Mouse (Mus musculus) gastrocnemius, postnatal 4 days (tissue): ENCODE measurements around the gene Haghl. TPM values are rescaled to one million over a fixed set of nuclear protein-coding genes. Genes with fewer than 3 reads are reported as not detected.

Experiments
- DNase-seq, 2 experiments: peaks; one replicate each; pipeline ENCODE4 v3.0.0; 2021 to 2022; ENCODE audit warnings: low spot score in 2 of 2, mixed read lengths in 2 of 2
- total RNA-seq, 2 experiments: library from RNA; stranded (reverse); gene quantifications; 2 replicates each; pipeline ENCODE4 v1.2.3; 2021

Gene Haghl
- total RNA-seq, 2 experiments from 2014 or later: 31.3 to 32.5 TPM

GRCm38 (mm10) chr17:25791320-25791842, 5.9 kb upstream of the Haghl start:
- no peak for DNase-seq

DNA sequence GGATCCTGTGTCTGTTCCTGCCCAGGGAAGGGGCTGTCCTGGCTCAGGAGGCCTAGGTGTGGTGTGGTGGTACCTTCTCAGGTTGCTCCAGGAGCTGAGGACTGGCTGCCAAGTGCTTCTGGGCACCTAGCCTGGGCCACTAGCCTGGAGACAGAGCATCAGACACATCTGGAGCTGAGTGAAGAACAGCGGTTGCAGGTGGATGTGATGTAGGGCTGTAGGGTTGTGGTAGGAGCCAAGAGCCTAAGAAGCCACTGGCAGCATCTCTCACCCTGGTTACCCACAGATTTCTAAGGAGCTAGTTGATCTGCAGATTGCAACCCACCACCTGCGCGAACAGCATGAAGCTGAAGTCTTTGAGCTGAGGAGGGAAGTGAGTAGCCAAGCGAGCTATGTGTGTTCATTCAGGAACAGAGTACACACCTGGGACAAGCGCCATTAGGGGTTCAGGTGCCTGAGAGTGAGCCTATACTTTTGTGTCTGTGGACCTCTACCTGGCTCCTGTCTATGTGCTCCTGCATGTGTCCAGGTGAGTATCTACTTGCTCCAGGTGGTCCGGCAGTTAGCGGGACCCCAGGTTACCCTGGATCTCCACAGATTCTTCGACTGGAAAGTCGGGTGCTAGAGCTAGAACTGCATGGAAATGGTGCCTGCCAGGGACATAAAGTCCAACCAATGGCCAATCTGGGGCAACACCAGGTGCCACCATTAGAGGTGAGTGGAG, 1.5 kb upstream of the Haghl start:
- no peak for DNase-seq

DNA sequence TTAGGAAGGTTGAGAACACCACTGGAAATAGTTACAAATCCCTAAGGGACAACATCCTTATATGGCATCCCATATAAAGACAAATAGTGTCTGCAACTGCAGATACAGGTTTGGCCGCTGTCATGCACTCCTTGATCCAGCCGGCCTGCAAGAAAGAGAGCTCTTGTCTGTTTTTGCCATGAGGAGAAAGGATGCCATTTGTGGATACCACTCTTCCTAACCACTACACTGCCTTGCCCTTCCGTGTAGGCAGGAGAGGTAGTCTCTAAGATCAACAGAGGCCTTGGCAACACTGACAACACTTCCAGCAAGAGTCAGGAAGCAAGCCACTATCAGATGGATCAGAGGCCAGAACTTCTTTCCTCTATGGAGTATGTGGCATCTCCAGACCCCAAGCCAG, 807 bp upstream of the Haghl start, which contains the start of gene Ccdc78:
Ccdc78 (plus strand) TSS at position 301 of the 400 bp plus-strand sequence.
- DNase-seq: no peak

- DNase-seq: no peak
These were observed 1.5 kb downstream of the Haghl start for GRCm38 (mm10) chr17:25783861-25784574.

DNA sequence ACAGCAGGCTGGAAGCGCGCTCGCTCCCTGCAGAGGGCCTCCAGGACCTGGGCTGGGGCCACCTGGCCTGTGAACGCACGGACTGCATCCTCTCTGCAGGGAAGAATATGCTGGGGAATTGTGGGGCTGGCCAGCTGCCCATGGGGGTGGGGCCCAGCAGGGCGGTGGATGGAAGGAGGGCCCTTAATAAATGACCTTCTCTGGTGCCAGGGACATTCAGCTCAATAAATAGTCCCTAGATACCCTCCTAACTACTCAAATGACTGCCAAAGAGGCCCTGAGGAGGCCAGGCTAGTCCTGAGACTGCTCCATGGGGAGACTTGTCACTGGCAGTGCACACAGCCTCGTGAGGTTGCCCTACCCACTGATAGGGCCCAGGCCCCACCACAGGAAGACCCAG, 2.4 kb downstream of the Haghl start:
- no peak for DNase-seq

DNA sequence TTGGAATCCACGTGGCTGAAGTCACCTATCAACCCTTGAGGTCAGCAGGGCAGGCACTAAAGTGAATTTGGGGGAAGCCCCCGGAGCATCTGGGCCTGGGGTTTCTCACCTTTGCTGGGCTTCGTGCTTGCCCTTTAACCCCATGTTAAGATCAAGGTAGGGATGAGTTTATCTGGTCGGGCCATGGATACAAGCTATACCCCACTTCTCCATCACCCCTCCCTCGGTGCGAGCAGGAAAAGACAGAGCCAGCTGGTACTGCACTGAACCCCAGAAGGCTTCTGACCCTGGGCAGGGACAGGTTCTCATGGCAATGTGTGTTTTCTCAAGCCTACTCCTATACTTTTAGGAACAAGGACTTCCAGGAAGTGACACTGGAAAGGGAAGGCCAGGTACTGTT, 4.1 kb downstream of the Haghl start:
- DNase-seq: no peak

DNA sequence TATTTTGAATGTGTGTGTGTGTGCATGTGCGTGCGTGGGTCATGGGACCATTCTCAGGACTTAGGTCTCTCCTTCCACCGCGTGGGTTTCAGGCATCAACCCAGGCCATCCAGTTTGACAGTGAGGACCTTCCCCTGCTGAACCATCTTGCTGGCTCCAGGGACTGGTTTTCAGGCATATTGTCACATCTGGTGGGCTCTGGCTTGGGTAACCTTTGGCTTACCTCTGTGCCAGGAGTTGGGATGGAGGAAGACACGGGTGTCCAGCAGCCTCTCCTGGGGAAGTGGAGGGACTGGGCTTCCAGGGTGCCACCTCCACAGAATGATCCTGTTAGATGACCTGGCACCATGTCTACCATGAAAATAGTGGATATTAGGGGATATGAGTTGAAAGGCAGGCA, 7.5 kb downstream of the Haghl start:
- no peak for DNase-seq

GRCm38 (mm10) chr17:25775318-25776062, 10.0 kb downstream of the Haghl start:
- DNase-seq: no peak

DNA sequence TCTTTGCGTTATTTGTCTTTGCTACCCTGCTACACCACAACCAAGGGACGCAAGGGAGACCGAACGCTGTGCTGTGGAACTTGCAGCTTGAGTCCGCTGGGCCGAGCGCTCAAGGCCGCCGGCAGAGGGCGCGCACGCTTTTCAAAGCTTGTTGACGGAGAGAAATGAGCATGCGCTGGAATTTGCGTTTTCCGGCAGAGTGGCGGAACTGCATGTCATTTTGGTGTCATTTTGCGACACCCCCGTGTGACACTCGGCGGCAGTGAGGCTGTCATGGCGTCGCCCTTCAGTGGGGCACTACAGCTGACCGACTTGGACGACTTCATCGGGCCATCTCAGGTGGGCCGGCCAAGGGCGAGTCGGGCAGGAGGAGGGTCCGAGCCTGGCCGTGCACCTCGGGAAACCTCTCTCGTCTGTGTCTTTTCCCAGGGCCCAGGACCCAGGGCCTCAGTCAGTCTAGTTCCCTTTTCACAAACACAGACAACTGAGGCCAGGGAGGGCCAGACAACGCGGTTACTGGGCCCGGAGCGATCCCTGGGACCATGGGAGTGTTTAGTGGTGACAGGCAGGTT, 11.8 kb downstream of the Haghl start, which contains the start of gene Narfl:
Narfl (plus strand) TSS at position 228 of the 572 bp plus-strand sequence.
- DNase-seq: peak; percentile 96 to 97

DNA sequence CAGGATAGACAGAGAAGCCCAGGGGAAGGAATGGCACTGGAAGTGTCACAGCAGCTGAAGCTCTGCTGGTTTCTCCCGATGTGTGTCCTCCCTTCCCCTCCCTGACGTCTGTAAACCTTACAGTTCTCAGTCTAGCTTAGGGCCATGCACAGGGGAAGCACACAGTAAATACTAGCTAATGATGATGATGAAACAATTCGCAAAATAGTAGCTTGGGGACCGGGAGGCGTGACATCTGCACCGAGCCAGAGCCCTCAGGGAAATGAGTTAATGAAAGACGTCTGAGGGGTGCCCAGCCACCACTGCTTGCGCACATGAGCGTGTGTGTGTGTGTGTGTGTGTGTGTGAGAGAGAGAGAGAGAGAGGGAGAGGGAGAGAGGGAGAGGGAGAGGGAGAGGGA, 16.1 kb downstream of the Haghl start:
- no peak for DNase-seq

DNA sequence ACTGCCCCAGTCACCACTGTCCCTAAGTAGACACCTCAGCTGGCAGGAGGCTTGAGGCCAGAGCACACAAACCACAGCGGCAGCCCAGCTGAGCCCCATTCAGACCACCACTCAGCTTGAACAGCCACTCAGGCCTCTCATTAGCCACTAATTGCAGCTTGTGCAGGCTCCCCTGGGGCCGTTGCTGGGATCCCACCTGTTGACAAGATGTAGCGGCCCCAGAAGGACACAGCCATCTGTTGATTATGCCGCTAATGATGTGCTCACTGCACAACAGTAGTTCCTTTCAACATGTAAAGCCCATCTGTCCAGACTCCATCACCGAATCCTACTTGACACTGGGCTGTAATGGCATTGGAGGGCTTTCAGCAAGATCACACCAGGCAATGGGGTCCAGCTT, 19.6 kb downstream of the Haghl start:
- no peak for DNase-seq

GRCm38 (mm10) chr17:25762591-25762990, 22.9 kb downstream of the Haghl start:
- no peak for DNase-seq

- DNase-seq: no peak
These were observed 23.9 kb downstream of the Haghl start for GRCm38 (mm10) chr17:25761561-25761970.

- no peak for DNase-seq
These were observed 25.3 kb downstream of the Haghl start for GRCm38 (mm10) chr17:25760148-25760547.

- no peak for DNase-seq
These were observed 27.8 kb downstream of the Haghl start for GRCm38 (mm10) chr17:25757691-25758090.

GRCm38 (mm10) chr17:25756378-25757242, 28.9 kb downstream of the Haghl start:
- no peak for DNase-seq

GRCm38 (mm10) chr17:25755627-25756377, 29.7 kb downstream of the Haghl start:
- DNase-seq: no peak

- DNase-seq: no peak
These were observed 30.4 kb downstream of the Haghl start for GRCm38 (mm10) chr17:25755086-25755485.

DNA sequence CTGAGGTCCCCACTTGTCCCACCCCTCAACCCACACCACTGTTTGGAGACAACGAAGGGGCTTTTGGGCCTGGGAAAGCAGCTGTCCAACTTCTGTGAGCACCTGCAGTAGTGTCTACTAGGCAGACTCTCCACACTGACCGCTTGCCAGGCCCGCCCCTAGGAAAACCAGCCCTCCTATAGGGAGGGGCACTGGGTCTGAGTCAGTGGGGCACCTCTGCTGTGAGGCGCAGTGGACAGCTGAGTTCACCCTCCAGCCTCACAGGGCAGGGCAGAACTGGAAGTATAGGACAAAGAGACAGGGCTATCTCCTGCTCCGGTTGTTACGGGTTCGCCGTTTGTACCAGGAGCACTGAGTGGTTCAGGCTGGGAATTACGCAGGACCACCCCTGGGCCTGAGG, 31.2 kb downstream of the Haghl start, which contains the start of gene Msln:
Msln (minus strand) TSS at position 138 of the 400 bp plus-strand sequence.
- no peak for DNase-seq
